Mouse (Mus musculus): ENCODE measurements at regions not wholly inside any gene's neighbourhood (a gene's known extent, or its start where the extent isn't known, plus 50 kb on each side); places are given as distances from the start of the nearest gene placed in this dataset.

- no peak for TF ChIP-seq RCOR1 (IDR thresholded peaks at IDR 0.05; ENCODE audit: low read depth, low read length)
- no peak for TF ChIP-seq MAX (IDR thresholded peaks at IDR 0.05; ENCODE audit: low read length)
Measured at GRCm38 (mm10) chr9:120837431-120838150, 91.4 kb upstream of the Ctnnb1 start.
